Mouse (Mus musculus) kidney, postnatal 25 days (tissue): ENCODE measurements at regions not wholly inside any gene's neighbourhood (a gene's known extent, or its start where the extent isn't known, plus 50 kb on each side); places are given as distances from the start of the nearest gene placed in this dataset.
"Not testable (repeated sequence)": the region's sequence is repeated elsewhere in the genome, so short reads cannot be mapped to it uniquely, and the experiment has no call there.

Experiments
- DNase-seq, 2 experiments: peaks; one replicate each; pipeline ENCODE4 v3.0.0; 2021; ENCODE audit warnings: mixed read lengths in 2 of 2

GRCm38 (mm10) chr9:97297538-97297937, 72.2 kb downstream of the Trim42 start:
- DNase-seq, result peak in 1 of 2 experiments; percentile 15

- peak in 1 of 2 experiments; percentile 60 for DNase-seq
These were observed 74.0 kb downstream of the Trim42 start for GRCm38 (mm10) chr9:97295770-97296169.

- DNase-seq, result no peak
These were observed 77.9 kb downstream of the Trim42 start for GRCm38 (mm10) chr9:97291870-97292269.

- DNase-seq, result no peak
These were observed 85.4 kb downstream of the Trim42 start for GRCm38 (mm10) chr9:97284282-97284802.

GRCm38 (mm10) chr9:97282090-97282489, 87.7 kb downstream of the Trim42 start:
- no peak for DNase-seq

- DNase-seq, result not testable (repeated sequence)
These were observed 94.3 kb downstream of the Trim42 start for GRCm38 (mm10) chr9:97275449-97275848.

GRCm38 (mm10) chr9:97273891-97274290, 95.9 kb downstream of the Trim42 start:
- no peak for DNase-seq

GRCm38 (mm10) chr9:97272061-97272460, 97.7 kb downstream of the Trim42 start:
- no peak for DNase-seq

- no peak for DNase-seq
These were observed 122.1 kb downstream of the Trim42 start for GRCm38 (mm10) chr9:97247621-97248020.

GRCm38 (mm10) chr9:97226074-97226473, 115.1 kb upstream of the Slc25a36 start:
- DNase-seq, result no peak

GRCm38 (mm10) chr9:97224549-97224948, 113.6 kb upstream of the Slc25a36 start:
- no peak for DNase-seq

- DNase-seq, result no peak
These were observed 103.8 kb upstream of the Slc25a36 start for GRCm38 (mm10) chr9:97214806-97215205.

GRCm38 (mm10) chr9:97190321-97190860, 79.4 kb upstream of the Slc25a36 start:
- peak; percentile 37 to 68 for DNase-seq

GRCm38 (mm10) chr9:97189646-97190045, 78.7 kb upstream of the Slc25a36 start:
- DNase-seq, result no peak

- no peak for DNase-seq
These were observed 77.8 kb upstream of the Slc25a36 start for GRCm38 (mm10) chr9:97188616-97189330.

GRCm38 (mm10) chr9:97173230-97173951, 62.4 kb upstream of the Slc25a36 start:
- DNase-seq, result no peak

- DNase-seq, result peak in 1 of 2 experiments; percentile 50
These were observed 61.1 kb upstream of the Slc25a36 start for GRCm38 (mm10) chr9:97172075-97172474.

- no peak for DNase-seq
These were observed 60.5 kb upstream of the Slc25a36 start for GRCm38 (mm10) chr9:97171484-97171883.

GRCm38 (mm10) chr9:97170836-97171235, 59.9 kb upstream of the Slc25a36 start:
- no peak for DNase-seq

- no peak for DNase-seq
These were observed 51.5 kb upstream of the Slc25a36 start for GRCm38 (mm10) chr9:97162465-97162864.
